Mouse (Mus musculus) lung, postnatal 0 days (tissue): ENCODE data around the gene E330021D16Rik.

Source experiments
- CTCF ChIP-seq: IDR thresholded peaks from 2 replicates; pipeline ENCODE4 v1.5.1; 2016; ENCODE audit warnings: antibody characterized with exemption, mild to moderate bottlenecking
- EP300 ChIP-seq: IDR thresholded peaks from 2 replicates; pipeline ENCODE4 v1.6.1; 2016; ENCODE audit warnings: antibody characterized with exemption, mild to moderate bottlenecking, control low read depth

DNA sequence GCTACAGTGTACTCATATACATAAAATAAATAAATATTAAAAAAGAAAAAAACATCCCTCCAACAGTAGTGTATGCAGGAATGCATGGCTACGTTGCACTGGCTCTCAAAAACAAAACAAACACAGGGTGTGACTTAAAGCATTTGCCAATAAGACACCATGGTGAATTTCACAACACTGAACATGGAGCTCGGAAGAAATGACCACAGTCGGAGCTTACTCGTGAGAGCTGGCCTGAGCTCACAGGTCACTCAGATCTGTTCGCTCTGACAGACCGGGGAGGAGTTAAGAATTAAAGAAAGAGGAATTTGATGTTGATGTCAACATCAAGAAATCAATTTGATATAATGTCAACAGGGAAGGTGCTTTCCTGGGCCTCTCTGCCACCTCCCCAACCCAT is 18.2 kb upstream of the E330021D16Rik start:
- TF ChIP-seq CTCF (no peak), EP300 (no peak)
